Mouse (Mus musculus) forebrain, embryonic 15.5 days (tissue): ENCODE measurements around the gene Olfr492. TPM values are rescaled to one million over a fixed set of nuclear protein-coding genes. Genes with fewer than 3 reads are reported as not detected.

ENCODE experiments used
- ATAC-seq: fragments of 200-750 bp; cut with Nextera tagmentation; replicated peaks from 2 replicates; pipeline ENCODE4 v1.8.0; 2017; ENCODE audit warnings: mild to moderate bottlenecking, moderate TSS enrichment, moderate library complexity
- H3K27ac ChIP-seq: fragments of 300-500 bp; sonication (generic); replicated peaks from 2 replicates; pipeline ENCODE4 v1.5.1; 2015; ENCODE audit warnings: mild to moderate bottlenecking, inconsistent platforms
- H3K27me3 ChIP-seq: fragments of 300-500 bp; sonication (generic); 2 replicates; pipeline ENCODE4 v1.6.1; 2015; ENCODE audit warnings: inconsistent platforms
- H3K36me3 ChIP-seq: fragments of 300-500 bp; sonication (generic); 2 replicates; pipeline ENCODE4 v1.6.1; 2015; ENCODE audit warnings: mild to moderate bottlenecking, inconsistent platforms
- H3K4me1 ChIP-seq: fragments of 300-500 bp; sonication (generic); 2 replicates; pipeline ENCODE4 v1.6.1; 2015; ENCODE audit warnings: inconsistent platforms
- H3K4me2 ChIP-seq: fragments of 300-500 bp; sonication (generic); replicated peaks from 2 replicates; pipeline ENCODE4 v1.6.1; 2015; ENCODE audit warnings: mild to moderate bottlenecking, inconsistent platforms
- H3K4me3 ChIP-seq: fragments of 300-500 bp; sonication (generic); 2 replicates; pipeline ENCODE4 v1.5.1; 2015; ENCODE audit warnings: mild to moderate bottlenecking, inconsistent platforms
- H3K9ac ChIP-seq: fragments of 300-500 bp; sonication (generic); replicated peaks from 2 replicates; pipeline ENCODE4 v1.6.1; 2015; ENCODE audit warnings: mild to moderate bottlenecking, inconsistent platforms
- H3K9me3 ChIP-seq: fragments of 300-500 bp; sonication (generic); 2 replicates; pipeline ENCODE4 v1.6.1; 2016; ENCODE audit warnings: inconsistent platforms
- WGBS: fragments of 180-500 bp; shearing (Covaris S2); methylation state at CpG from one replicate; pipeline ENCODE4 v1.1.7; 2015; ENCODE audit warnings: mixed read lengths; 5-methylcytosine and 5-hydroxymethylcytosine counted together
- polyA plus RNA-seq: library from polyadenylated mRNA; unstranded; fragments of >200 nt; fragmentation: Nextera tagmentation; extraction: Ambion mirVana; gene quantifications from 2 replicates; pipeline ENCODE4 v1.2.1, GENCODE M21; 2015

The Olfr492 gene
- polyA plus RNA-seq = not detected in 2 replicates

- H3K9ac ChIP-seq = no peak within 1 kb of the TSS
- no peak within 1 kb of the TSS for H3K4me3 ChIP-seq
- no peak for ATAC-seq
- H3K36me3 ChIP-seq = no peaks in the 10 kb centered on the region
- no peaks in the 10 kb centered on the region for H3K4me1 ChIP-seq
- no peaks in the 10 kb centered on the region for H3K27me3 ChIP-seq
- no peak within 1 kb of the TSS for H3K27ac ChIP-seq
- H3K4me2 ChIP-seq = no peak within 1 kb of the TSS
- WGBS = 89% methylated on average over 2 of the region's 2 CpGs
- H3K9me3 ChIP-seq = no peaks in the 10 kb centered on the region
These were observed at the start of gene Olfr492 for GRCm38 (mm10) chr7:108323574-108323973. Gene Olfr492 (minus strand): TSS chr7:108323674.

GRCm38 (mm10) chr7:108365035-108365434, 41.6 kb upstream of the Olfr492 start, which contains the start of gene Olfr494:
Gene Olfr494 (plus strand): TSS chr7:108365335.
- no peak for ATAC-seq
- Histone ChIP-seq H3K27ac (no peak within 1 kb of the TSS), H3K4me3 (no peak within 1 kb of the TSS), H3K4me1 (no peaks in the 10 kb centered on the region), H3K27me3 (no peaks in the 10 kb centered on the region), H3K9me3 (no peaks in the 10 kb centered on the region), H3K4me2 (no peak within 1 kb of the TSS), H3K36me3 (no peaks in the 10 kb centered on the region), H3K9ac (no peak within 1 kb of the TSS)
- WGBS = 85% methylated on average over 3 of the region's 3 CpGs

GRCm38 (mm10) chr7:108346879-108347278, 23.4 kb upstream of the Olfr492 start, which contains the start of gene Olfr493:
Gene Olfr493 (minus strand): TSS chr7:108346979.
- Histone ChIP-seq H3K4me1 (no peaks in the 10 kb centered on the region), H3K4me2 (no peak within 1 kb of the TSS), H3K9me3 (no peaks in the 10 kb centered on the region), H3K27me3 (no peaks in the 10 kb centered on the region), H3K9ac (no peak within 1 kb of the TSS), H3K36me3 (no peaks in the 10 kb centered on the region), H3K27ac (no peak within 1 kb of the TSS), H3K4me3 (no peak within 1 kb of the TSS)
- ATAC-seq = no peak
- 77% methylated on average over 1 of the region's 1 CpGs for WGBS

GRCm38 (mm10) chr7:108313151-108313550, 10.3 kb downstream of the Olfr492 start, which contains the start of gene Olfr491:
Gene Olfr491 (plus strand): TSS chr7:108313451.
- H3K27me3 ChIP-seq = no peaks in the 10 kb centered on the region
- H3K27ac ChIP-seq = no peak within 1 kb of the TSS
- no peak within 1 kb of the TSS for H3K9ac ChIP-seq
- no peaks in the 10 kb centered on the region for H3K36me3 ChIP-seq
- H3K4me2 ChIP-seq = no peak within 1 kb of the TSS
- WGBS = 76% methylated on average over 1 of the region's 1 CpGs
- H3K4me3 ChIP-seq = no peak within 1 kb of the TSS
- H3K9me3 ChIP-seq = no peaks in the 10 kb centered on the region
- ATAC-seq = no peak
- no peaks in the 10 kb centered on the region for H3K4me1 ChIP-seq

- H3K4me1 ChIP-seq = no peaks in the 10 kb centered on the region
- no peaks in the 10 kb centered on the region for H3K27me3 ChIP-seq
- no peaks in the 10 kb centered on the region for H3K9me3 ChIP-seq
- no peak for ATAC-seq
- no peaks in the 10 kb centered on the region for H3K36me3 ChIP-seq
- H3K4me2 ChIP-seq = no peak within 1 kb of the TSS
- H3K27ac ChIP-seq = no peak within 1 kb of the TSS
- H3K9ac ChIP-seq = no peak within 1 kb of the TSS
- no peak within 1 kb of the TSS for H3K4me3 ChIP-seq
These were observed 34.6 kb downstream of the Olfr492 start, which contains the start of gene Olfr490 for GRCm38 (mm10) chr7:108288834-108289233. Gene Olfr490 (minus strand): TSS chr7:108288934.

Other genes with a start within 250 kb of the Olfr492 start
- not detected in 2 replicates for gene Olfr481, start 243.8 kb downstream of the Olfr492 start, polyA plus RNA-seq
- 0.08 and 0.09 TPM in 2 replicates for gene Olfr482, start 226.1 kb downstream of the Olfr492 start, polyA plus RNA-seq
- not detected in 2 replicates for gene Olfr483, start 222.8 kb downstream of the Olfr492 start, polyA plus RNA-seq
- gene Olfr484, start 196.2 kb downstream of the Olfr492 start, polyA plus RNA-seq = not detected in 2 replicates
- not detected in 2 replicates for gene Olfr485, start 163.8 kb downstream of the Olfr492 start, polyA plus RNA-seq
- not detected in 2 replicates for gene Olfr486, start 150.9 kb downstream of the Olfr492 start, polyA plus RNA-seq
- gene Olfr487, start 109.0 kb downstream of the Olfr492 start, polyA plus RNA-seq = not detected in 2 replicates
- gene Olfr488, start 65.3 kb downstream of the Olfr492 start, polyA plus RNA-seq = not detected in 2 replicates
- gene Olfr490, start 34.7 kb downstream of the Olfr492 start, polyA plus RNA-seq = not detected in 2 replicates
- gene Olfr491, start 10.2 kb downstream of the Olfr492 start, polyA plus RNA-seq = not detected in 2 replicates
- gene Olfr493, start 23.3 kb upstream of the Olfr492 start, polyA plus RNA-seq = not detected in 2 replicates
- gene Olfr494, start 41.7 kb upstream of the Olfr492 start, polyA plus RNA-seq = not detected in 2 replicates
- gene Olfr495, start 69.5 kb upstream of the Olfr492 start, polyA plus RNA-seq = not detected in 2 replicates
- not detected in 2 replicates for gene Olfr497, start 96.7 kb upstream of the Olfr492 start, polyA plus RNA-seq
- gene Olfr498, start 141.7 kb upstream of the Olfr492 start, polyA plus RNA-seq = not detected in 2 replicates
- not detected in 2 replicates for gene Olfr502, start 201.4 kb upstream of the Olfr492 start, polyA plus RNA-seq
- gene Olfr503, start 220.9 kb upstream of the Olfr492 start, polyA plus RNA-seq = not detected in 2 replicates
- not detected in 2 replicates for gene Olfr504, start 242.1 kb upstream of the Olfr492 start, polyA plus RNA-seq